Mouse (Mus musculus) lung, postnatal 25 days (tissue): Measurements from ENCODE around the gene Nkiras2.
"Not testable (repeated sequence)": the region's sequence is repeated elsewhere in the genome, so short reads cannot be mapped to it uniquely, and the experiment has no call there.

Source experiments
- DNase-seq: peaks from one replicate; pipeline ENCODE4 v3.0.0; 2022; ENCODE audit warnings: low spot score

Nkiras2 gene

GRCm38 (mm10) chr11:100628862-100629352, 9.9 kb downstream of the Nkiras2 start:
- DNase-seq = no peak

GRCm38 (mm10) chr11:100634530-100634929, 15.5 kb downstream of the Nkiras2 start:
- DNase-seq = no peak

- DNase-seq = no peak
Measured at GRCm38 (mm10) chr11:100640159-100640906, 21.3 kb downstream of the Nkiras2 start.

DNA sequence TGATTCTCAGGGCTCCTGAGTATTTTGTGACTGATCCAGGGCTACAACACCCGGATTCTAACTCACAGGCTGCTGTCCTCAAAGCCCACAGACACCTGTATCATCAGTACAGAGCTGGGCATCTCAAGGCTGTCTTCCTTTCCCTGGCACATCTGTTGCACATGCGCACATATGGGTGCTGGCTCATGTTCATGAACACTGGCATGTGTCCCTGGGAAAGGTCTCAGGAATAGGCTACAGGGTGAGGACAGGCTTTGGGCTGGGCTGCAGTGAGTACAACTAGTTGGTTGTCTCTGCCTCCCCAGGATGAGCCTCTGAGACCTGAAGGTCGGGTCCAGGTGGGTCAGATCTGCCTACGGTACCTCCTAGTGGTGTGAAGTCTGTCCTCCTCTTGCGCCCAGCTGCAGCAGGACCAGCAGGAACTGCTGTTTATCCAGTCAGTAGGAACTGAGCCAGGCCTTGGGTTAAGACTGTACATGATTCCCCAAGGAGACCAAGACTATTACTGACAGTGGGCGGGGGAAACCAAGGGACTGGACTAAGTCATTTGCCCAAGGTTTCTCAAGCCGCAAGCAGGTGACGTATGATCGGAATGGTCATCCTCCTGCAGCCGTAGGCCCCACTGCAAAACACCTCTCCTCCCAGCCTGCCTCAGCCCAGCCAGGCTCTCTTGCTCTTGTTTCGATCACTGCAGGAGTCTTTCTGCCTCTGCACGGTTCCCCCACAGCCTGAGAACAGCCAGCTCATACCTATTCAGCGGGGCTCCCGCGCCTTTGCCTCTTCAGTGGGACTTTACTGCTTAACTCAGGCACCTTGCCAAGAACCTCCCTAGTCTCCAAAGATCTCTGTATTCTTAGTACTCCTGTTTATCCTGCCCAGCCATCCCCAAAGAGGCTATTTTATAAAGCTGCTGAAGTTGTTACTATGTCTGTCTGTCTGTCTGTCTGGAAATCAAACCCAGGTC, 24.9 kb downstream of the Nkiras2 start:
- no peak for DNase-seq

- DNase-seq = no peak
Measured at GRCm38 (mm10) chr11:100646265-100646664, 27.2 kb downstream of the Nkiras2 start.

- DNase-seq = no peak
Measured at GRCm38 (mm10) chr11:100648405-100648804, 29.4 kb downstream of the Nkiras2 start.

DNA sequence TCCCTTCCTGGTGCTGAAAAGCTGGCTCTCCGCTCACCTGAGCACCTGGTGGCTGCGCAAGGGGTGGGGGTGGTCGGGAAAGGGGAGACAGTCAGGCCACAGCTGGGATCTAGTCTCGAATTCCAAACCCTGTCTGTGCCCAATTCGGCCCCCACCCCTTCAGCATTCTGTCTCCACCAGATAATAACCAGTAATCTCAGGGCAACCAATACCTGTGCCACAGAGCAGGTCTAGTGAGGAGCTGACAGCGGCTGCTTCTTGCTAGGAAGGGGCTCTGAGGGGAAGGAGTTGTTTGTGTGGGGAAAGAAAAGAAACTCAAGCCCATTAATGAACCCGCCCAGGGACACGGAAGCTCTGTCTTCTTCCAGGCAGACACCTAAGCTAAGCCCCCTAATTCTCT, 32.2 kb downstream of the Nkiras2 start:
- DNase-seq = no peak

GRCm38 (mm10) chr11:100651748-100652147, 32.7 kb downstream of the Nkiras2 start:
- no peak for DNase-seq

DNA sequence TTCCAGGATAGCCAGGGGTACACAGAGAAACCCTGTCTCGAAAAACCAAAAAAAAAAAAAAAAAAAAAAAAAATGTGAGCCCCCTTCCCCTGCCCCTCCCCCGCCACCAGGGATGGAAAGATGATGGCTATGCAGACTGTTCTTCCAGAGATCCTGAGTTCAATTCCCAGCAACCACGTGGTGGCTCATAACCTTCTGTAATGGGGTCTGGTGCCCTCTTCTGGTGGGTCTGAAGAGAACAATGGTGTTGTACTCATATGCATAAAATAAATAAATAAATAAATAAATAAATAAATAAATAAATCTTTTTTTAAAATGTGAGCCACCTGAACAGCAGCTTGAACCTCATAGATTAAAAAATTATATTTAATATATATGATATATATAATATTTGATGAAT, 36.5 kb downstream of the Nkiras2 start:
- DNase-seq = not testable (repeated sequence)

GRCm38 (mm10) chr11:100656458-100656857, 37.4 kb downstream of the Nkiras2 start:
- DNase-seq = no peak

DNA sequence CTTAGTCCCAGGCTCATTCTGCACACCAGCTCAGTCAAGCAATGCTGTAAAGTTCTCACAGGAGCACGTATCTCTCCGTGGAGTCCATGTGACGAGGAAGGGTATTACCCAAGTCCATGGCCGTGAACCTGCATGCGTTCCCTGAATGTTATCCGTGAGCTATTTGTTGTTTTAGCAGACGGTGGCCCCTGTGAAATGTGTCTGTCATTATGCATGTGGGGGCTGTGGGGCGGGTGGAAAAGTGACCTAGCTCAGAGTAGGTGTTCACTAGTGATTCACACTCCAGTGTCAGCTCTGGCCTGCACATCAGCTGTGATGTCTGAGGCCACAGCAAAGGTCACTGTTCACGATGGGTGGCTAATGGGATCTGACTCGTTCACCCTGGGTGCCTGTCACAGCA, 40.8 kb downstream of the Nkiras2 start:
- DNase-seq = no peak

GRCm38 (mm10) chr11:100671049-100671448, 52.0 kb downstream of the Nkiras2 start:
- DNase-seq = no peak

GRCm38 (mm10) chr11:100671956-100672355, 52.9 kb downstream of the Nkiras2 start:
- DNase-seq = no peak

DNA sequence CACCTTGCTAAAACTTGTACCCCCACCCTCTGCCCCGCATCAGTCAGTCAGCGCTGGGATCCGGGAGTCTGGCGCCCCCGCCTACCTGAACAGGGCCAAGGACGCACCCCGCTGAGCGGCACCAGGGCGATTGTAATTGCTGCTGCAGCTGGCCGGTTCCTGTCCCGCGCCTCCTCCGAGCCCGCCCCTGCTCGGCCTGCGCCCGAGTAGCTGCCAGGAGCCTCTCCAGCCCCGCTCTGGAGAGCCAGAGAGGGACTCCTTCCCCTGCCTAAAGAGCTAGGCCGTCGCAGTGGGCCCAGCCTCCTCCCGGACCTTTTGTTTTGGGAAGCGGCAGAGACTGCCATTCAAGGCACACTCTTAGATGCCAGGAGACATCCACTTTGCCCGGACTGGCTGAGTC, 54.1 kb downstream of the Nkiras2 start:
- peak; percentile 29 for DNase-seq
